Mouse (Mus musculus) stomach, postnatal 0 days (tissue): Measurements from ENCODE around the gene Zfp212.
A peak's percentile ranks its signal among the peaks of the same experiment; 100 is the strongest.

Experiments
- CTCF ChIP-seq: IDR thresholded peaks from 2 replicates; pipeline ENCODE4 v1.5.1; 2016; ENCODE audit warnings: antibody characterized with exemption, low read depth, mild to moderate bottlenecking, moderate library complexity
- EP300 ChIP-seq: optimal IDR thresholded peaks from 2 replicates; pipeline ENCODE3; 2016; ENCODE audit warnings: antibody characterized with exemption

- TF ChIP-seq CTCF: peak; percentile 39
- no peak for TF ChIP-seq EP300
Measured at GRCm38 (mm10) chr6:47953191-47953726, 33.0 kb downstream of the Zfp212 start, which contains the start of gene Zfp956.
